Mouse (Mus musculus): ENCODE data around the gene Inpp5d.
"Not testable (repeated sequence)": the region's sequence is repeated elsewhere in the genome, so short reads cannot be mapped to it uniquely, and the experiment has no call there.

Gene Inpp5d

DNA sequence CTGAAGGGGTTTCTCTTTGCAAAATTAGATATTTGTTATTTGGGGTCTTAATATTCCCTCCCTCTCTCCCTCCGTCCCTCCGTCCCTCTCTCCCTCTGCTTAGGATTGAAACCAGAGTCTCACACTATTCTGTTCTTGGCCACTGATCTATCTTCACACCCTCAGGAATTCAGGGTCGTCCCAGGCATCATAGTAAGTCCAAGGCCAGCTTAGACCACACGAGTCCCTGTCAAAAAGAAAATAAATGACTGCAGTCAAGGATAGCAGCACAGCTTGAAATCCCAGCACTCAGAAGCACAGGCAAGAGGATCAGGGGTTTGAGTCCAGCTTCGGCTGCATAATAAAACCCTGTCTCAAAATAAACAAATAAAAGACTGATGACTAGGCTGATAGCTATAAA, 35.0 kb downstream of the Inpp5d start:
- no peak for DNase-seq (ENCODE audit: low read depth, low spot score)

DNA sequence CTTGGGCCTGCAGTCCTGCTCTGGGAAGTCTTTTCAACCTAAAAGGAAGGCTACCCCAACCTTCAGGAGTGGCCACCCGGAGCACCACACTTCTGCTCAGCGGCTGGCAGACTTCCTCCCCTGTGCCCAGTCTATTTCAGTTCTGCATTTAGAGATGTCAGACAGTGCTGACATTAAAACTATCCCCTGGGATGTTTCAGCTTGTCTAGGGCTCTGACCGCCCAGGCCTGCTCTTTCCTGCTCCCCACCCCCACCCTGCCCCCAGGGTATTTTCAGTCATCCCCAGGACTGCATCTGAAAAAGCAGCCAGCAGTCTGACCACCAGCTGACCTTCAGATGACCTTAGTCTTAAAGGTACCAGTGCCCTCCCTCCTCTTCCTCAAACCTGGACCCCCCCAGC, 38.0 kb downstream of the Inpp5d start:
- no peak for DNase-seq (ENCODE audit: low read depth, low spot score)

DNA sequence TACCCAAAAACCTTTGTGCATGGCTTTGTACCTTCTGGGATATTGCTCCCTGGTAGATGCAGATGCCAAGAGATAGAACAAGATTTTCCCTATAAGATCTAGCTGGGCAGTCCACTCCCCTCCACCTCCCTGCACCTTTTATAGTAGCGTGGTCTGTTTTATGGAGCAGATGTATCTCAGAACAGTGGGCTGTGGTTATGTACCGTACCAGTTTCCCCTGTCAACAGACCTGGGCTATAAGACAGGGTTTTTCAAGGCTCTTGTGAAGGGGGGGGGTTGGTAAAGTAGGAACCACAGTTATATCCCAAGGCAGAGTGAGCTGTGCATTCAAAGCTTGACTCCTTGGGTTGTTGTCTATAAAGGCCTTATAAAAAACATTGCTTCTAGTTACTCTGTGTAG, 38.4 kb downstream of the Inpp5d start:
- DNase-seq (ENCODE audit: low read depth, low spot score), result no peak

DNA sequence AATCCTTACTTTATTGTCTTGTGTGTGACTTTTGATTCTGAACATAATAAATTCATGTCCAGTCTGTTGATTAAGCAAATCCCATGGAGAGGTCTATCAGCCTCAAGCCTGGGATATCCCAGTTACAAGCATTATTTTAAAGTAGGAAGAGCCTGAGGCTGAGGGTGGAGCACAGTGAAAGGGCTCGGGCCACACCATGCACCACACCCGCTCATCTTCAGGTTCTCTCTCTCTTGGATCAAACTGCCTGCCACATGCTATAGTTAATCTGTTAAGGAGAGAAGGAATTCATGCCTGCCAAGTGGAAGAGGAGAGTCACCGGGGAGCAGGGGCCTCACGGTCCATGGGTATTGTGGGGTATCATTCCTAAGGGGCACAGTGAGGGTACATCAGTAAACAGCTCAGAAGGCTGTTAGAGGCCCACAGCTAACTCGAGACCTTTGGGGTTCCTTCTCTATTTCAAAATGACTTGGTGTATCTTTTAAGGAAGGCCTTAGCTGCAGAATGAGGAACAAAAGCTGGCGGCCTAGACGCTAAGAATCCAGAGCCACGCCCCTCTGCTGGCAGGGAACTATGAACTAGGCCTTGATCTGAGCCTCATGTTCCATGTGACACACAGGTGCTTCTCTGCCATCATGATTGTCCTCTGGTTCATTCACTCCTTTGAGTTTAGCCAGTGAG, 39.0 kb downstream of the Inpp5d start:
- no peak for DNase-seq (ENCODE audit: low read depth, low spot score)

DNA sequence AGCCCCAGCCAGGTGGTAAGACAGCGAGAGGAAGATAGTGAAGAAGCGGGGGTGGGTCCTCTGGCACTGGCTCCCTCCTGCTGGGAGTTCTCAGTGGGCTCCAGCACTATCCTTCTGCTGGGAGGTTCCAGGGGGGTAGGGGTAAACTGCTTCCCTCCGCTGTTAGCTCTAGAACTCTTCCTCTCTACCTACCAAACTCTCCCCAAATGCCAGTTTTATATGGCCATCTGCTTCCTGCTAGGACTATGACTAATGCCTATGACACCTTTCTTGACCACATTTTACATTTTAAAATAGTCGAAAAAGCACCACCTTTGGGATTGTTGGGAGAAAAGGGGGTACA, 39.5 kb downstream of the Inpp5d start:
- no peak for DNase-seq (ENCODE audit: low read depth, low spot score)

DNA sequence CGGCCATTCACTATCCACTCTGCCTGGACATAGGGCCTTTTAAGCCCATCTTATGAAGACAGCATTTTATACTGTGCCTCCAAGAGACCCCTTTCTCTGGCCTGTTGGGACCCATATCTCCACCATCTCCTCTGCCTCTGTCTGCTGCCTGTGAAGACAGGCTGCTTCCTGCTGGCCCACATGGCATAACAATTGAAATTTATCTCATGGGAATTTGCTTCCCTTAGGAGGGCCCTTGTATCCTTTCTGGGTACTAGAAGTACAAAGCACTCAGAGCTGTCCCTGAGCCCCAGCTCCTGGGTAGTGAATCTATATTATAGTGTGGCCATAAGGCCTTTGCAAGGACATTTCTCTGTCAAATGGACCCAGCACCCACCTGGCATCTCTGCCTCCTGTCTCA, 40.6 kb downstream of the Inpp5d start:
- no peak for DNase-seq (ENCODE audit: low read depth, low spot score)

DNA sequence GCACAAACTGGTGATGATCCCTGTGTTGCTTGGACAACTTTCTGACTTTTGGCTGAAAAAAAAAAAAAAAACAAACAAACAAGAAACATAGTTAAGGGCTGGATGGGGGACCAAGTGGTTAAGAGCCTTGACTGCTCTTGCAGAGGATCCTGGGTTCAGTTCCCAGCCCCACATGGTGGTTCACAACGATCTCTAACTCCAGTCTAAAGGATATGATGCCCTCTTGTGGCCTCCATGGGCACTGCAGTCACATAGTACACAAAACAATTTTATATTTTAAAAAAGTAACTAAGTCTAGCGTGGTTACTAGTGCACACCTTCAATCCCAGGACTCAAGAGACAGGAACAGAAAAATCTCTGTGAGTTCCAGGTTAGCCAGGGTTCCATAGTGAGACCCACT, 43.9 kb downstream of the Inpp5d start:
- DNase-seq (ENCODE audit: low read depth, low spot score), result peak; percentile 23

DNA sequence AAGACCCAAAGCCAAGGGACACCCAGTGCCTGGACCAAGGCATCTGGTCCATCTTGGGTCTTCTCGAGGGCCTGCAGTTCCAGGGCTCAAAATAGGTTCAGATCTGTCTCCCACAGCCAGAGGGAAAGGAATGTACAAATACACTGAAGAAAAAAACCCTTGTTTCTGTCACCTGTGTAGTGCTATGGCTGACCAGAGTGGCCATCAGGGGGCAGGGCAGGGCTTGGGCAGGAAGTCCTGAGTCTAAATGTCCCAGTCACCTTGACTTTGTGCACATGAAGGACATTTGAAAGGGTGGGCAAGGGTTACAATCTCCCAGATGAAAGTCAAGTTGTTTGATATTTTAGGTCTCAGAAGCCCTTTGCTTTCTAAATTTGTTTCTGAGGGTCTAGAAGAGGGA, 46.9 kb downstream of the Inpp5d start:
- DNase-seq (ENCODE audit: low read depth, low spot score), result no peak

DNA sequence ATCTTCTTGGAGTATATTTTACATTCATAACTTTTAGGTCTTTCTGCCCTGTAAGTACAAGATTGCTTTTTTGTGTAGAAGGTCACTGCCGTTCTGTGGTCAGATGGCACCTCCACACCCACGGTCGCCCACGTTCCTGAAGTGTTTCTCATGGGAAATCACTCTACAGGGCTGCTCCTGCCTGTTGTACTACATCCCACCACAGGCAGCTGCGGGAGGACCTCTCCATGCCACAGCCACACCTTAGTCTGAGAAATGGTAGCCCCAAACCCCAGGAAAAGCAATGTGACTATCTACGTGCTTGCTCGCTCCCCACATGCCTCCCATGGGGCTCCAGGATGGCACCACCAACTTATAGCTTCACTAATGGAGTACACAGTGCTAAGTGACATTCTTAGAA, 48.2 kb downstream of the Inpp5d start:
- DNase-seq (ENCODE audit: low read depth, low spot score), result no peak

DNA sequence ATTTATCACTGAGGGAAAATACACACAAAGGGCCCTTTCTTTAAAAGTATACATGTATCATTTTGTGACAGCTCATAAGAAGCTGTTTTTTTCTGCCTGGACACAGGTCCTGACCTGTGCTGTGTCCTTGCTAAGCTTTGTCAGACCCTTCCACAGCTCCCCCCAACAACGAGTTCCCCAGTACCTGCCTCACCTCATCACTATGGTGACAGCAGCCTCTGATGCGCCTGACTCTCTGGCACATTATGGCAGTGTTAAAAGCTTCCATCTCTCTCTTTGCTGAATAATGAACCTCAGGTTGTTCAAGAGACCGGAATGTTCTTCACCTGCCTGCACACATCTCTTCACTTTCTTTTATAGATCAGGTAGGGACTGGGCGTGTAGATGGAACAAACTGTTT, 51.4 kb downstream of the Inpp5d start:
- DNase-seq (ENCODE audit: low read depth, low spot score), result no peak

DNA sequence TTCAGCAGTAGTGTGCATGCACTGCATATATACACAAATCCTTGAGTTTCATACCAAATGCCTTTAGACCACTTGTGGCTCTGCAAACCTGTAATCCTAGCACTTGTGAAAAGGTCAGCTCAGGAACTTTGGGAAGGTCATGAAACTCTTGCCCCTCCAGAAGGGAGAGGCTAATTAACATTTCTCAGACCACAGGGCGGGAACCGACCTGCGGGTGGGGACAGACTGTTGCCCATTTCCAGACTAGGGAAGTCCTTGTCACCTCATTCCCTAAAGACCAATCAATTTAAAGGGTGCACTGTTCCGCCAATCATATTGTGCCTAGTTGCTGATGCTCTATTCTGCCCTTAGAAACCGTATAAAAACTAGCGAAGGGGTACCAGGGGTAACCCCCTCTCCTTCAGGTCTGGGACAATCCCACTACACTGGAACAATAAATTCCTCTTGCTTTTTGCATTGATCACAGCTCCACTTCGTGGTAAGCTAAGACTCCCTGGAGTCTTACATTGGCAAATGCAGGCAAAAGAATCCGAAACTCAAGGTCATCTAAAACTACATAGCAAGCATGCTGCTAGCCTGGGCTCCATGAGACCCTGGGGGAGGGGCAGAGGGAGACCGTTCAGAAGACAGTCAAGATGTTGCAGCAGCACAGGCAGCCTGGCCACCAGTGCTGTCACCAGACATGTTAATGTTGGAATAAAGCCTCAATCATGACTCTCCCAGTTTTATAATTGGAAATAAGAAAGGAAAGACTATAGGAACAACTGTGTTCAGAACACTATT, 53.9 kb downstream of the Inpp5d start:
- no peak for DNase-seq (ENCODE audit: low read depth, low spot score)

DNA sequence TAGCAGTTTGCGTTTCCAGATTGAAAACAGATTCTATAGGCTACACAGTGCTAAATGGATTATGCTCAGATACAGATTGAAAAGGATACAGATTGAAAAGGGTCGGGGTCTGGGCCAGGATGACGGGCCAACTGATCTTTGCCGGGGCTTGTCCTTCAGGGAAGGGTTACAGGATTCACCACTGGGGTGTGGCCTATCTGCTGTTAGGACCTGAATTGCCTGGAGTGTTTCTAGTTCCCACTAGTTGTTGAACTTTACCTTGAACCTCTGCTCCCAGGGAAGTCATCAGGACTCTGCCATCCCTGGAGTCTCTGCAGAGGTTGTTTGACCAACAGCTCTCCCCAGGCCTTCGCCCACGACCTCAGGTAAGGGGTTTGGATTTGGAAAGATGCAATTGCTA, 55.9 kb downstream of the Inpp5d start:
- DNase-seq (ENCODE audit: low read depth, low spot score), result no peak

DNA sequence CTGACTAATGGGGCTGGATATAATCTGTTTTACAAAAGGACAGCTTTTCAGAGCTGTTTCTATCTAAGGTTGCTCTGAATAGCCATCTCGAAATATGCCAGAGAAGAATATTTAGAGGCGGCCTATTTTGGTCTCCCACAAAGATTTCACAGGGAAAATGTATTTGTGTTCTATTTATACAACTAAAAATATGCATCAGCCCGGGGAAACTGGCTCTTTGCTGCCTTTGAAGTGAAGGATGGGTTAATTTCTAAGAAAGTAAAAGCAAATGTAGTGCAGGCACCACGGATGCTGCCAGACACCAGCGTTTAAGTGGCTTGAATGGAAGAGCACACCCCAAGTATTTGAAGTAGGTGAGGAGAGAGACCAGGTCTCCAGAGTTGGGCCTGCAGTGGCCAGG, 59.0 kb downstream of the Inpp5d start:
- DNase-seq (ENCODE audit: low read depth, low spot score), result no peak

DNA sequence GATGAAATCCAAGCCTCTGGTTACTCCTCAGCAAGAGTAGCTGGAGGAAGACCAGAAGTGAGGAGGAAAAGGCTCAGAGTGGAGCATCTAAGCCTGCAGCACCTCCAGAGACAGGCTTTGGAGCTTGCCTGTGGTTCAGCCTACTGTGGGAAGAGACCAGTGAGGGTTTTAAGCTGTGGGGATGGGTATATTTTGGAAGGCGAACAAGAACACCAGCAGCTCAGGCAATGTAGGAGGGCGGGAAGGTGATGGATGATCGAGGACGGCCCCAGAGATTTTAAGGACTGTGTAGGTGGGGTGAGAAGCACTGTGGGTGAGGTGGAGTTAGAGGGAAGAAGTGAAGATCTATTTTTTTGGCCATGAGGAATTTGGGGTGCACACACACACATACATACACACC, 60.8 kb downstream of the Inpp5d start:
- no peak for DNase-seq (ENCODE audit: low read depth, low spot score)

DNA sequence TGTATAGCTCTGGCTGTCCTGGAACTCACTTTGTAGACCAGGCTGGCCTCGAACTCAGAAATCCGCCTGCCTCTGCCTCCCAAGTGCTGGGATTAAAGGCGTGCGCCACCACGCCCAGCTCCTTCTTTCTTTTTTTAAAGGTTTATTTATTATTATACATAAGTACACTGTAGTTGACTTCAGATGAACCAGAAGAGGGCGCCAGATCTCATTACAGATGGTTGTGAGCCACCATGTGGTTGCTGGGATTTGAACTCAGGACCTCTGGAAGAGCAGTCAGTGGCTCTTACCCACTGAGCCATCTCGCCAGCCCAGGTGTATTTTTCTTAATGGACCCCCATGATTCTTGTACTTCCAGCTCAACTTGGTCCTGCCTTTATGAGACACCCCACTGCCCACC, 62.4 kb downstream of the Inpp5d start:
- DNase-seq (ENCODE audit: low read depth, low spot score), result not testable (repeated sequence)

DNA sequence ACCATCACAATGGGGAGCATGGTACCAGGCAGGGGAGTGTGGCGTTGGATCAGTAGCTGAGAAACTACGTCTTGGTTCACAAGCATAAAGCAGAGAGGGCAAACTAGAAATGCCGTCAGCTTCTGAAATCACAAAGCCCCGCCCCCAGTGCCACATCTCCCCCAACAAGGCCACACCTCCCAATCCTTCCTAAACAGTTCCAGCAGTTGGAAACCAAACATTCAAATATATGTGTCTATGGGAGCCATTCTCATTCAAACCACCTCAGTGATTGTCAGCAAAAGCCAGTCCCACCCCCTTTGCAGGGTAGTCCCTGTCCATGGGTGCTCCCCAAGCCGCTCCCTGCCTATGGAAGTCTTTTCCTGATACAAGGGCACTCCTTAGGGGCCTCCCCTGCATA, 64.0 kb downstream of the Inpp5d start:
- DNase-seq (ENCODE audit: low read depth, low spot score), result no peak

DNA sequence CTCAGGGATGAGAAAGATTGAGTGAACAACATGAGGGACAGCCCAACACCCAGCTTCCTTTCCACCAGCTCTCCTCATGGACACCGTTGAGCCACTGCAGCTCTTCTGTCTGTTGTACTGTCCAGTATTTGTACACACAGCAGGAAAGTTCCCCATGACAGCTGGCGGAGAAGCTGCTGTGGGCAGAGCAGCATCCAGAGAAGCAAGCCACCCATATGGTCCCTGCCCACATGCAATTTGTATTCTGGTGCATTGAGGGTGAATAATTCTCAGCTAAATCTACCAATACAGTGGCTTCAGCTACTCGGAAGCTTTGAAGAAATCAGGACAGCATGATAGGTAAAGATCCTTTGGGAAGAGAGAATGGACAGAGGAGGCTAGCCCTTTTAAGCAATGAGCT, 64.7 kb downstream of the Inpp5d start:
- DNase-seq (ENCODE audit: low read depth, low spot score), result no peak

DNA sequence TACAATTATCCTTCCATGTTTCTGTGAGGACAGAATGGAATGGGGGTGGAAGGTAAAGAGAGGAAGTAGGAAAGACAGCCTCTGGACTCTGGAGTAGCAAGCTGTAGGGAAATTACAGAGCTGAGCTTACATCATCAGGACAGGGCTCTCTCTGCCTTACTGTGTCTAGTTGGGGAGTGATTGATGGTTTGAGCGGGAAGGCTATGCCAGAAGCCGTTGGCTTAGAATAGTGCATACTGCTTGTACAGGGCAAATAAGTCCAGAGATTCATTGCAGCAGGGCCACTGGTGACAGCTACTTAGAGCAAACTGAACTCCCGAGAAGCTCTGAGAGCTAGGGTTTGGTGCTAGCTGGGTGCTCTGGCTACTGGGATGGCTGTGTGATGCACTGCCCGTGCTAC, 66.2 kb downstream of the Inpp5d start:
- DNase-seq (ENCODE audit: low read depth, low spot score), result peak; percentile 40

DNA sequence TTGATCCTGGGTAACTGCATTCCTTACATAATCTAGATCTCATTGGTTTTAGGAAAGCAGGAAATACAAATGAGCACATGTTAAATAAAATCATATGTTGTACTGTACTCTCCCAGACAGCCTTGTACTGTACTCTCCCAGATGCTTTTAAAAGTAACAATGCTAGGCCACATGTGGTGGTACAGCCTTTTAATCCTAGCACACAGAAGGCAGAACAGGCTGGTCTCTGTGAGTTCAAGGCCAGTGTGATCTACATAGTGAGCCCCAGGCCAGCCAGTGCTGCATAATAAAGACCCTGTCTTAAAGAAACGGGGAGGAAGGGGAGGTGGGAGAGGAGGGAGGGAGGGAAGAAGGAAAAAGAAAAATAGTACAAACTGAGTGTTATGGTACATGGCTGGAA, 66.9 kb downstream of the Inpp5d start:
- DNase-seq (ENCODE audit: low read depth, low spot score), result no peak

DNA sequence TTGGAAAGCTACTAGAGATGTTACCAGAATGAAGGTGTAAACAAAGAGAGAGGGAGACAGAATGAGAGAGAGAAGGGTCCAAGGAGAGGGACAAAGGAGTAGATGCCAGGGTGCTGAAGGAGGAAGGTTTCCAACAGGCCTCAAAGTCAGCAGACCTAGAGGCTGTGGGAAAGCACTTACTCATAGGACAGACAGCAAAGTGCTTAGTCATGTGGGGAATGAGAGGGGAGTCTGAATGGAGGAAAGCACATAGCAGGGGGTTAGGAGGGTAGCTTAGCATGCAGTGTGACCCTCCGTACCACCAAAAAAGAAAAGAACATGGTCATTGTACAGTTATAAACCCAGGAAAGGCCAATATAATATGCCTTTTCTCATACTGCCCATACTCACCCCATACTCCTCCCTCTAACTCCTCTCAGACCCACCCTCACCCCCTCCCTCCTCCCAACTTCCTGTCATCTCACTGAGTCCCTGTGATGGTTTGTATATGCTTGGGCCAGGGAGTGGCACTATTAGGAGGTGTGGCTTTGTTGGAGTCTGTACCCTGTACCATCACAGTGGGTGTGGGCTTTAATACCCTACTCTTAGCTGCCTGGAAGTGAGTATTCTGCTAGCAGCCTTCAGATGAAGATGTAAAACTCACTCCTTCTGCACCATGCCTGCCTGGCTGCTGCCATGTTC, 69.7 kb downstream of the Inpp5d start:
- peak; percentile 64 for DNase-seq (ENCODE audit: low read depth, low spot score)

DNA sequence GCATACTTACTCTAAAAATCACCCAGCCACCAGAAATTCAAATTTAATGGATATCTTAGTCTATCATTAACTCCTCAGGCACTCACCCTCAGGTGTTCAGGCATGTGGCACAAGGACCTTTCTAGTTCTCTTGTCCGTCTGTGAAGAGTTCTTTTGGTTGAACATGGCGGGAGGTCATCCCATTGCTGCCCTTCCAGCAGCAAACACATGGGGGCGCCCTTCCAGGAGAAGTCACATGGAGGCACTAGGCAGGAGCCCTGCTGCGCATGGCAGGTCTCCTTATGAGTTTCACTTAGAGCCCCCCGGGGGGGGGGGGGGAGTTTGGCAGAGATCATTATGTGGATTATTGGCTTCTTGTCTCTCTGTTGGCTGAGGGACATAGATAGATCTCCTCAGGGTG, 76.2 kb downstream of the Inpp5d start:
- no peak for DNase-seq (ENCODE audit: low read depth, low spot score)

DNA sequence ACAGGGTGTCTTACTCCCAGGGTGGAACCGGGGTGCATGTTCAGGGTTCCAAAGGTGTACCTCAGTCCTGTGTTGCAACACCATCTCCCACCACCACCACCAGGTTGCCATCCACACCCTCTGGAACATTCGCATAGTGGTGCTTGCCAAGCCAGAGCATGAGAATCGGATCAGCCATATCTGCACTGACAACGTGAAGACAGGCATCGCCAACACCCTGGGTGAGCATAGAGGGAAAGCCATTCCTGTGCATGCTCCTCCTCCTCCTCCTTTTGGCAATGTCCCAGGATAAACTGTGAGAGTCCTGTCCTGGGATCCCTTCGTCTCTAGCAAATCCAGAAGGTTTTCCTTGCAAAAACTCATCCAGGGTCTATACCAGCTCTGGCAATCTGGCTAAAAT, 77.9 kb downstream of the Inpp5d start:
- no peak for DNase-seq (ENCODE audit: low read depth, low spot score)

DNA sequence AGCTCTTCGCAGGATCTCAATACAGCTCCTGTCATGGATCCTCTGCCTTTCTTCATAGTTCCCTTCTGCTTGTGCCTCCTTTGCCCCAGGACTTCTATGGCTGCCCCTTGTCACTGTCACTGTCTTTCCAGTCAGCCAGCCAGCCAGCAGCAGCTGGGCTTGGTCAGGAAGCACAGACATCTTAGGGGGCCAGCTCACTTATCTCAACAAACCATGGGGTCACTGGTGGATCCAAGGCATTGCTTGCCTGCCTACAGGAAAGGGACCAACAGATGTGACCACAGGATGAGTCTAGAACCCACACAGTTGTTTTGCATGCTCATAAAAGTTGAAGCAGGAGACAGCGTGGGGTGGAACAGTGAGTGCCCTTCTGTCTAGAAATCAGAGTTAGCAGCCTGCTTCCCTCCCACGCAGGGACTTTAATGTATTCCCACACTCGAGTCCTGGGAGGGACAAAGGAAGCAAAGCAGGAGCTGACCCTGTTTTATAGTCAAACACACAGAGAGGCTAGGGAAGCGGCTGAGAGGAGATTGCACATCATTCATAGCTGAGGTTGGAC, 79.9 kb downstream of the Inpp5d start:
- no peak for DNase-seq (ENCODE audit: low read depth, low spot score)
